Mouse (Mus musculus) CH12.LX (cell line): ENCODE measurements around the gene Cfap52. TPM values are rescaled to one million over a fixed set of nuclear protein-coding genes. Genes with fewer than 3 reads are reported as not detected.

Experiments
- DNase-seq: peaks from one replicate; pipeline ENCODE4 v3.0.0-alpha.2; 2013; ENCODE audit errors: extremely low read depth
- H3K27ac ChIP-seq: 2 replicates; pipeline ENCODE4 v1.5.1; 2012; ENCODE audit warnings: low read depth, mild to moderate bottlenecking, control low read depth, moderate library complexity; ENCODE audit not compliant: insufficient read depth
- H3K27me3 ChIP-seq: replicated peaks from 2 replicates; pipeline ENCODE3; 2012; ENCODE audit warnings: inconsistent platforms
- H3K36me3 ChIP-seq, 2 experiments: replicated peaks in 1 of 2; 2 replicates each; pipeline versions ENCODE3 to v1.6.1; 2012; ENCODE audit warnings: inconsistent platforms in 1 of 2, low read length in 1 of 2, mild to moderate bottlenecking in 1 of 2, mixed read lengths in 1 of 2, moderate library complexity in 1 of 2; ENCODE audit not compliant: control insufficient read depth in 1 of 2, insufficient read depth in 1 of 2
- H3K4me1 ChIP-seq, 2 experiments: 2 replicates each; pipeline ENCODE4 v1.6.1; 2012; ENCODE audit warnings: inconsistent platforms in 1 of 2, moderate library complexity in 1 of 2; ENCODE audit not compliant: insufficient read depth in 2 of 2, control insufficient read depth in 1 of 2
- H3K4me2 ChIP-seq: 2 replicates; pipeline ENCODE4 v1.6.1; 2012; ENCODE audit warnings: low read depth, mild to moderate bottlenecking, control low read depth; ENCODE audit not compliant: poor library complexity, insufficient read depth, severe bottlenecking
- H3K4me3 ChIP-seq, 3 experiments: fragments of 150-350 bp in 1 of 3; sonication (generic) in 1 of 3; replicated peaks in 1 of 3; 2 replicates each; pipeline versions ENCODE3 to v1.5.1; 2011 to 2012; ENCODE audit warnings: low read depth in 2 of 3, low read length in 2 of 3, mild to moderate bottlenecking in 2 of 3, moderate library complexity in 2 of 3, control low read depth in 1 of 3, improper control_type of control experiment in 1 of 3, inconsistent platforms in 1 of 3, mixed read lengths in 1 of 3; ENCODE audit not compliant: poor library complexity in 1 of 3
- H3K79me2 ChIP-seq: replicated peaks from 2 replicates; pipeline ENCODE4 v1.6.1; 2012; ENCODE audit warnings: mild to moderate bottlenecking, moderate library complexity; ENCODE audit not compliant: control insufficient read depth, poor library complexity, insufficient read depth, severe bottlenecking; ENCODE audit errors: extremely low read depth
- H3K9ac ChIP-seq: 2 replicates; pipeline ENCODE4 v1.6.1; 2012; ENCODE audit warnings: low read depth, mild to moderate bottlenecking, control low read depth, moderate library complexity; ENCODE audit not compliant: insufficient read depth
- H3K9me3 ChIP-seq: replicated peaks from 2 replicates; pipeline ENCODE3; 2012; ENCODE audit warnings: low read length, inconsistent platforms, mixed read lengths
- BHLHE40 ChIP-seq: IDR thresholded peaks from 2 replicates; pipeline ENCODE4 v1.6.1; 2011; ENCODE audit warnings: mild to moderate bottlenecking, low read depth, low read length, improper control_type of control experiment
- CTCF ChIP-seq, 2 experiments: IDR thresholded peaks in 1 of 2; conservative IDR thresholded peaks in 1 of 2; 2 replicates each; pipeline ENCODE4 v1.5.1; 2011 to 2012; ENCODE audit warnings: low read depth in 2 of 2, low read length in 2 of 2, improper control_type of control experiment in 1 of 2, inconsistent platforms in 1 of 2, mild to moderate bottlenecking in 1 of 2, moderate library complexity in 1 of 2
- E2F4 ChIP-seq: IDR thresholded peaks from 2 replicates; pipeline ENCODE4 v1.6.1; 2011; ENCODE audit warnings: low read depth, low read length, improper control_type of control experiment; ENCODE audit not compliant: insufficient replicate concordance
- ETS1 ChIP-seq: conservative IDR thresholded peaks from 2 replicates; pipeline ENCODE4 v1.6.1; 2012; ENCODE audit warnings: low read depth, mild to moderate bottlenecking, inconsistent platforms, low read length, improper control_type of control experiment, moderate library complexity
- GABPA ChIP-seq: IDR thresholded peaks from 2 replicates; pipeline ENCODE4 v1.6.1; 2012; ENCODE audit warnings: low read depth, low read length, improper control_type of control experiment, inconsistent platforms; ENCODE audit not compliant: insufficient replicate concordance
- HCFC1 ChIP-seq: IDR thresholded peaks from 2 replicates; pipeline ENCODE4 v1.6.1; 2012; ENCODE audit warnings: low read depth, mild to moderate bottlenecking, inconsistent platforms, low read length, improper control_type of control experiment
- IRF4 ChIP-seq: IDR thresholded peaks from 2 replicates; pipeline ENCODE4 v1.6.1; 2014; ENCODE audit warnings: low read depth, mild to moderate bottlenecking, inconsistent platforms, low read length, improper control_type of control experiment
- JUN ChIP-seq: IDR thresholded peaks from 2 replicates; pipeline ENCODE4 v1.6.1; 2011; ENCODE audit warnings: low read depth, mild to moderate bottlenecking, low read length, improper control_type of control experiment, moderate library complexity; ENCODE audit not compliant: insufficient read depth
- KAT2A ChIP-seq: IDR thresholded peaks from 2 replicates; pipeline ENCODE4 v1.6.1; 2012; ENCODE audit warnings: low read length, improper control_type of control experiment, inconsistent platforms; ENCODE audit not compliant: insufficient replicate concordance
- MAZ ChIP-seq: IDR thresholded peaks from 2 replicates; pipeline ENCODE4 v1.6.1; 2012; ENCODE audit warnings: low read depth, mild to moderate bottlenecking, inconsistent platforms, low read length, improper control_type of control experiment, moderate library complexity
- MEF2A ChIP-seq: IDR thresholded peaks from 2 replicates; pipeline ENCODE4 v1.6.1; 2014; ENCODE audit warnings: low read depth, mild to moderate bottlenecking, inconsistent platforms, low read length, improper control_type of control experiment, borderline replicate concordance
- MXI1 ChIP-seq: IDR thresholded peaks from 2 replicates; pipeline ENCODE4 v1.6.1; 2011; ENCODE audit warnings: mild to moderate bottlenecking, low read depth, low read length, improper control_type of control experiment
- MYC ChIP-seq: IDR thresholded peaks from 2 replicates; pipeline ENCODE4 v1.6.1; 2011; ENCODE audit warnings: low read depth, mild to moderate bottlenecking, improper control_type of control experiment, low read length
- NELFE ChIP-seq: IDR thresholded peaks from 2 replicates; pipeline ENCODE4 v1.6.1; 2011; ENCODE audit warnings: low read depth, low read length, improper control_type of control experiment
- PAX5 ChIP-seq: IDR thresholded peaks from 2 replicates; pipeline ENCODE4 v1.6.1; 2012; ENCODE audit warnings: low read length, inconsistent platforms, mixed read lengths
- POLR2A ChIP-seq: IDR thresholded peaks from 2 replicates; pipeline ENCODE4 v1.6.1; 2011; ENCODE audit warnings: low read depth, mild to moderate bottlenecking, improper control_type of control experiment, low read length
- SIN3A ChIP-seq: IDR thresholded peaks from 2 replicates; pipeline ENCODE4 v1.6.1; 2012; ENCODE audit warnings: low read length, improper control_type of control experiment, inconsistent platforms
- SMC3 ChIP-seq: IDR thresholded peaks from 2 replicates; pipeline ENCODE4 v1.6.1; 2011; ENCODE audit warnings: low read depth, low read length, improper control_type of control experiment
- UBTF ChIP-seq: IDR thresholded peaks from 2 replicates; pipeline ENCODE4 v1.6.1; 2012; ENCODE audit warnings: low read depth, mild to moderate bottlenecking, inconsistent platforms, low read length, improper control_type of control experiment, moderate library complexity
- USF1 ChIP-seq: IDR thresholded peaks from 2 replicates; pipeline ENCODE4 v1.6.1; 2014; ENCODE audit warnings: low read depth, mild to moderate bottlenecking, inconsistent platforms, low read length, improper control_type of control experiment
- USF2 ChIP-seq: conservative IDR thresholded peaks from 2 replicates; pipeline ENCODE4 v1.6.1; 2011; ENCODE audit warnings: low read depth, low read length, improper control_type of control experiment
- dilution Hi-C: fragments of 300-500 bp; cut with MboI; formaldehyde crosslinking; loops from 2 replicates; pipeline ENCODE4 v1.14.3; 2020; ENCODE audit warnings: low sequenced_read_pairs; ENCODE audit not compliant: extremely low pct_unique_long_range_greater_than_20kb, extremely low pct_ligation_motif_present
- in situ Hi-C: fragments of 300-500 bp; cut with MboI; formaldehyde crosslinking; loops from 3 replicates; pipeline ENCODE4 v1.14.3; 2019; ENCODE audit warnings: low sequenced_read_pairs, low pct_ligation_motif_present, low pct_unique_long_range_greater_than_20kb, mixed read lengths
- polyA plus RNA-seq: library from polyadenylated mRNA; unstranded; fragments of >175 nt; gene quantifications from 2 replicates; pipeline ENCODE4 v1.2.1, GENCODE M21; 2012; ENCODE audit warnings: low read depth; ENCODE audit not compliant: insufficient read length
- total RNA-seq, 2 experiments: library from RNA; depleted of rRNA; stranded (reverse); fragments of 300-350 nt in 1 of 2; fragments of >200 nt in 1 of 2; gene quantifications; 2 replicates each; pipeline ENCODE4 v1.2.3; 2012 to 2014

Cfap52 gene
- total and polyA plus RNA-seq, 3 experiments, result 0.20 TPM; not detected in 2

- no peak overlapping the region for H3K4me3 ChIP-seq
- H3K4me1 ChIP-seq, result peaks cover 0 to 22% of the 10 kb centered on the region in 2 experiments; a peak in 2 of 4 replicates
- in situ Hi-C loops (no loop called here), dilution Hi-C loops (no loop called here)
- H3K36me3 ChIP-seq, result no peaks in the 10 kb centered on the region
- H3K79me2 ChIP-seq, result no peaks in the 10 kb centered on the region
- peaks cover 70% of the 10 kb centered on the region for H3K27me3 ChIP-seq
- H3K9me3 ChIP-seq, result no peaks in the 10 kb centered on the region
- no peak for DNase-seq
- no peak for TF ChIP-seq MXI1
- no peak for TF ChIP-seq UBTF
- TF ChIP-seq GABPA, result no peak
- TF ChIP-seq USF2, result no peak
- TF ChIP-seq MYC, result no peak
- TF ChIP-seq USF1, result no peak
- no peak for TF ChIP-seq NELFE
- no peak for TF ChIP-seq KAT2A
- no peak for TF ChIP-seq PAX5
- TF ChIP-seq HCFC1, result no peak
- TF ChIP-seq MAZ, result no peak
- no peak for TF ChIP-seq CTCF (conservative IDR thresholded peaks at IDR 0.05 in 1 of 2, IDR thresholded peaks at IDR 0.05 in 1 of 2; ENCODE audit: low read depth in 2 of 2, low read length in 2 of 2)
- TF ChIP-seq IRF4, result no peak
- no peak for TF ChIP-seq BHLHE40
- no peak for TF ChIP-seq ETS1
- no peak overlapping the region for H3K4me2 ChIP-seq
- H3K27ac ChIP-seq, result no peak overlapping the region
- H3K9ac ChIP-seq, result no peak overlapping the region
Observed at GRCm38 (mm10) chr11:67917126-67917525, 48.3 kb downstream of the Cfap52 start.

- no peaks in the 10 kb centered on the region for H3K4me1 ChIP-seq
- no peaks in the 10 kb centered on the region for H3K79me2 ChIP-seq
- H3K27me3 ChIP-seq, result peaks cover 48% of the 10 kb centered on the region
- H3K9me3 ChIP-seq, result no peaks in the 10 kb centered on the region
- H3K36me3 ChIP-seq, result no peaks in the 10 kb centered on the region
- TF ChIP-seq SIN3A (no peak), USF2 (no peak), GABPA (no peak), USF1 (no peak), BHLHE40 (no peak), SMC3 (no peak), E2F4 (no peak), MEF2A (no peak), POLR2A (no peak), JUN (no peak)
- DNase-seq, result no peak
- in situ Hi-C loops (no loop called here), dilution Hi-C loops (no loop called here)
- no peak overlapping the region for H3K4me3 ChIP-seq
- H3K27ac ChIP-seq, result no peak overlapping the region
- H3K4me2 ChIP-seq, result no peak overlapping the region
- no peak overlapping the region for H3K9ac ChIP-seq
Observed at GRCm38 (mm10) chr11:67911074-67911473, 54.4 kb downstream of the Cfap52 start.
